Mouse (Mus musculus): ENCODE measurements around the gene Slc12a8. TPM values are rescaled to one million over a fixed set of nuclear protein-coding genes. Genes with fewer than 3 reads are reported as not detected.
A peak's percentile ranks its signal among the peaks of the same experiment; 100 is the strongest.

The Slc12a8 gene
- polyA plus RNA-seq, 1 experiment from 2014 or later: 0.83 TPM

DNA sequence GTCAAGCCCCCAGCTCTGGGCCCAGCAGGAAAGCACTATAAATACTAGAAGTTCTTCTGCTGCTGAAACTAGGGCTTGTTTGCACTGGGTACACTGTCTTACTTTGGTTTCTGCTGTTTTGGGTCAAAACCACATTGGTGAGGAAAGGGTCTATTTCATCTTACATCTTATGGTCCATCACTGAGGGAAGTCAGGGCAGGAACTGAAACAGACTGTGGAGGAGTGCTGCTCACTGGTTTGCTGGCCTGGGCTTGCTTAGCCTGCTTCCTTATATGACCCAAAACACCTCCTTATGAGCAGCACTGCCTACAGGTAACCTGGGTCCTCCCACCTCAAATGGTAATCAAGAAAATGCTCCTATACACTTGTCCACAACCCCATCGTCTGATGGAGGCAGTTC lies 176.4 kb downstream of the Slc12a8 start:
- H3K27me3 ChIP-seq (replicated peaks): no peaks in the 10 kb centered on the region
- H3K9me3 ChIP-seq: no peaks in the 10 kb centered on the region
- ATAC-seq (ENCODE audit: extremely low read depth, insufficient number of reproducible peaks, low FRiP score, low TSS enrichment): no peak
- 86% methylated on average over 1 of the region's 1 CpGs for WGBS
- no peak overlapping the region for H3K4me2 ChIP-seq
- peaks cover 93% of the 10 kb centered on the region for H3K4me1 ChIP-seq
- H3K27ac ChIP-seq (replicated peaks): no peak overlapping the region
- H3K36me3 ChIP-seq: peaks cover 25% of the 10 kb centered on the region
- no peak overlapping the region for H3K4me3 ChIP-seq
- no peak overlapping the region for H3K9ac ChIP-seq

DNA sequence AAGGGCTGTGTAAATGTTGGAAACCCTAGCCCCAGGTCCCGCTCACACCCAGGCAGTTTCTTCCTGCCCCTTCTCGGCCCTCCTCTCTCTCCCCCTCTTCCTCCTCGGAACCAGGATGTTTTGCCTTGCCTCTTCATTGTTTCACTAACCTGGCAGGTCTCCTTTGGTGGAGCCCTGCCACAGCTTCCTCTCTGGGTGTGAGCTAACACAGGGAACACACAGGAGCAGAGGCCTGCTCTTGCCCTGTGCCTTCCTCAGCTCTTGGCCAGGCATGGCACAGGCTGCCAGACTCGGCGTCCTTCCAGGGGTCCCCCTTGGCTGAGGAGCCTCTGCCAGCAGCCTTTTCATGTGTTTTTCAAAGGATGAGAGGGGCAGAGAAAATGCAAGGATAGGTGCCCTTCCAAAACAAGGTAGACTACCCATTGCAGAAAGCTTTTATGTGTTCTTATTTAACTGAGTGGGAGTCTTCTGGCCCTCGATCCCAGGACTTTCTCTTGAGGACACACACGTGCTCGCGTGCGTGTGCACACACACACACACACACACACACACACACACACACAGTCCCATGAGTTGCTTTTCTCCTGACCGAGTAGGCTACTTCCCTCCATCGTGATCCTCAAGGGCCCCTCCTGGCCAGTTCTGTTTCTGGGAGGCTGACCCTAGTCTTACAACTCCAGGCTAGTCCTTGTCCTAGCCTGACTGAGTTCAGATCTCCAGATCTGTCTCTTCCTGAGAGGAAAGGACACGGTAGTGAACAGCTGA lies 179.9 kb downstream of the Slc12a8 start:
- H3K27ac ChIP-seq (replicated peaks): peak overlapping the region; percentile 76
- H3K4me1 ChIP-seq: peaks cover 85% of the 10 kb centered on the region
- WGBS: 59% methylated on average over 13 of the region's 13 CpGs
- H3K36me3 ChIP-seq: peaks cover 27% of the 10 kb centered on the region
- no peak overlapping the region for H3K4me2 ChIP-seq
- H3K9ac ChIP-seq: peak overlapping the region; percentile 63
- H3K9me3 ChIP-seq: no peaks in the 10 kb centered on the region
- H3K27me3 ChIP-seq (replicated peaks): no peaks in the 10 kb centered on the region
- ATAC-seq (ENCODE audit: extremely low read depth, insufficient number of reproducible peaks, low FRiP score, low TSS enrichment): no peak
- H3K4me3 ChIP-seq: no peak overlapping the region

DNA sequence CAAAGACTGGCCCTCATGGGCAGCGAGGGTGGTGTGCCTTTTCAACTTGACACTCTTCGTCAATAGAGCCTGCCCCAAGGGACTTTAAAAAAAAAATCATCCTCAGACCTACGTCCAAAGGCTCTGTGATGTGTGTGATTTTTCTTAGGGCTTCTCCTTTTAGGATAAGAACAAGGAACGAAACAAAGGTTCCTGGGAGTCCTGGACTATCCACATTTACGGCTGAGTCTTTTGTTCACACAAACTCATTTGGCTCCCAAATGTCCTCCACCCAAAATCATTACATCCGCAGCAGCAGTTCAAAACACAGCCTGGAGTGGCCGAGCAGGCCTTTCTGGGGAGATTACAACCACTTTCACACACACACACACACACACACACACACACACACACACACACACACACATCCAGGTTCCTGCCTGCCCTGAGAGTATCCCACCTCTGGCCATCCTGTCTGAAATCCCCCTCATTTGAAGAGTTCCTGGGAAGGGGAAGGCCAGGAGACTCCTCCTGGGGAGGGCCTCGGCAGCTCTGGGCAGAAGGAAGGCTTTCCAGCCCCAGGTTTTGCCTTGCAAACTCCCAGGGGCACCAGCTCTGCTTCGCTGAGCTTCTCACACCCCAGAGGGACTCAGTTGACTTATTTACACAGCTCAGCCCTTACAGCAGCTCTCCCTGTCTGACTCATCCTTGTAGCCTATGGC lies 180.6 kb downstream of the Slc12a8 start:
- 55% methylated on average over 9 of the region's 9 CpGs for WGBS
- Histone ChIP-seq H3K36me3 (peaks cover 23% of the 10 kb centered on the region), H3K4me1 (peaks cover 82% of the 10 kb centered on the region), H3K9ac (peak overlapping the region; percentile 48; the same call in 1 of the 2 replicates), H3K27me3 (replicated peaks) (no peaks in the 10 kb centered on the region), H3K27ac (replicated peaks) (peak overlapping the region; percentile 76), H3K4me3 (no peak overlapping the region), H3K4me2 (no peak overlapping the region), H3K9me3 (no peaks in the 10 kb centered on the region)
- ATAC-seq (ENCODE audit: extremely low read depth, insufficient number of reproducible peaks, low FRiP score, low TSS enrichment): no peak

DNA sequence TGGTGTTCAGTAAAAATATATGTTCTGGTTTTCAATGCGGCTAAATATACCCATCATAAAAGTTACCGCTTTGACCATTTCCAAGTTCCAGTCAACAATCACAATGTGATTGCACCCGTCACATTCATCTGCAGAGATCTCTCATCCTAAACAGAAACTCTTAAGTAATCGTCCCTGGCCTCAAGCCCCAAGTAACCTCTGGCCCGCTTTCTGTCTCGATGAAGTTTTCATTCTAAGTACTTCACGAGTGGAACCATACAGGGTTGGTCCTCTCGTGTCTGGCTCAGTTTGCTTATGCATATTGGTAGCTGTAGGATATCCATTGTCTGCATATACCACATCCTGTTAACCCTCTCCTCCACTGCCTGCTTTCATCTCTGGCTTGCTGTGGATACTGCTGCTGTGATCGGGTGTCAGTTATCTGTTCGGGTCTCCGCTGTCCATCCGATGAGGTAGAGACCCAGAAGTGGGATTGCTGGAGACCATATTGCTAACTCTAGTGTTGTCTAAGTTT lies 181.2 kb downstream of the Slc12a8 start:
- Histone ChIP-seq H3K9ac (0 out of 2 replicates have a peak overlapping the region, but pooled peaks have one; percentile 48), H3K4me2 (no peak overlapping the region)

DNA sequence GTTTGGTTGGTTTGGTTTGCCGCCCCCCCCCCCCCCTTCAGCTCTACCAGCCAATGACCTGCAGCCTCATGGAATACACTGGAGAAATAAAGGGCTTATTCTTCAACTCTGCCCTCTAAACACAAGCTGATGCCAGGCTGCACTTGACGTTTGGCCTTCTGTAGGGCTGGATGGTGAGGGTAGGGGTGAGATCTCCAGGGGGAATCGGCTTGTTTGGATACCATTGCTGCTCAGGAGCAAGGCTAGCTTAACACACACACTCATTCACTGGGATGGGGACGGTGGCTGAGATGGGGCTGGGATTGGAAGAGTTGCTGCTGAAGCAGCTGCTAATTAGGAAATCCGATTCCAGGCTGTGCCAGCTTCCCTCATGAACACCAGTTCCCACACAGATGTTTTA lies 183.5 kb downstream of the Slc12a8 start:
- WGBS: 62% methylated on average over 5 of the region's 5 CpGs
- no peak overlapping the region for H3K27ac ChIP-seq (replicated peaks)
- H3K4me3 ChIP-seq: no peak overlapping the region
- no peaks in the 10 kb centered on the region for H3K27me3 ChIP-seq (replicated peaks)
- no peaks in the 10 kb centered on the region for H3K9me3 ChIP-seq
- peaks cover 81% of the 10 kb centered on the region for H3K4me1 ChIP-seq
- H3K9ac ChIP-seq: no peak overlapping the region
- no peak overlapping the region for H3K4me2 ChIP-seq
- peaks cover 8% of the 10 kb centered on the region for H3K36me3 ChIP-seq
- no peak for ATAC-seq (ENCODE audit: extremely low read depth, insufficient number of reproducible peaks, low FRiP score, low TSS enrichment)

More for the DNA sequence above, 181.2 kb downstream of the Slc12a8 start:
- Histone ChIP-seq H3K36me3 (peaks cover 17% of the 10 kb centered on the region), H3K27me3 (replicated peaks) (no peaks in the 10 kb centered on the region), H3K27ac (replicated peaks) (peak overlapping the region; percentile 76), H3K4me1 (peaks cover 81% of the 10 kb centered on the region), H3K9me3 (no peaks in the 10 kb centered on the region), H3K4me3 (no peak overlapping the region)
- ATAC-seq (ENCODE audit: extremely low read depth, insufficient number of reproducible peaks, low FRiP score, low TSS enrichment): no peak
- WGBS: 64% methylated on average over 12 of the region's 12 CpGs

DNA sequence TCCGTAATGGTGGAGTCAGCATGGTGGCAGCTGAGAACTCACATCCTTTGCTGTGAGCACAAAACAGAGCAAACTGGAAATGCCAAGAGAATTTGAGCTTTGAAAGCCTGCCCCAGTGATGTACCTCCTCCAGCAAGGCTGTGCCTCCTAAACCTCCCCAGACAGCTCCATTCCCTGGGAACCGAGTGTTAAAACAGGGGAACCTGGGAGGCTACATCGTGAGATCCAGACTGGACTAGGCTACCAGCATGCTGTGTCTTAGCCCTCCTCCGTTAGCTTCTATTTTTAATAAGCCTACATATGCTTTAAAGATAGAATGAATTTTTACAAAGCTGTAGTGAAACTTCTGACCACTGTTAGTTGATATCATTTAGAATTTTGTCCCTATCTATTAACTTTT lies 184.7 kb downstream of the Slc12a8 start:
- no peak for ATAC-seq (ENCODE audit: extremely low read depth, insufficient number of reproducible peaks, low FRiP score, low TSS enrichment)
- H3K4me1 ChIP-seq: peaks cover 75% of the 10 kb centered on the region

DNA sequence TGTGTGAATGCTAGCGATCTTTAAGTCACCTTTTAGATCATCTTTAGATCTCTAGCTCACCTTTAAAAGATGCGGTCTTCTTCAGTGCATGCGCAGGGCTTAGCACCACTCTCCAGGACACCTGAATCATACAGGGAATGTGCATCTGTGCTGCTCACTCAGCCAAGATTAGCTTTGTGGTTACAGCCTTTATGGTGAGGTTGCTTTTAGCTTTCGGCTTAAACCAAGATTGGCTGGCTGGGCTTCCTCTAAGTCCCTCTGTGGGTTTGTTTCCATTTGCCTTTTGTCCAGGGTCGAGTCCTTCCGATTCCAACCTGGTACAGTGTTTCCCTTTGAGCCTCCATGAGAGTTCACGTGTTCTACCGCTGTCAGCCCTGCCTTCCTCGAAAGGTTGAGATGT lies 187.2 kb downstream of the Slc12a8 start:
- Histone ChIP-seq H3K4me2 (peak overlapping the region; percentile 53; the same call in 1 of the 2 replicates), H3K9me3 (no peaks in the 10 kb centered on the region), H3K4me1 (peaks cover 70% of the 10 kb centered on the region), H3K36me3 (peaks cover 24% of the 10 kb centered on the region), H3K27ac (replicated peaks) (peak overlapping the region; percentile 87), H3K27me3 (replicated peaks) (no peaks in the 10 kb centered on the region), H3K4me3 (no peak overlapping the region), H3K9ac (peak overlapping the region; percentile 48; the same call in 1 of the 2 replicates)
- 57% methylated on average over 9 of the region's 9 CpGs for whole genome bisulfite sequencing
- no peak for ATAC-seq (ENCODE audit: extremely low read depth, insufficient number of reproducible peaks, low FRiP score, low TSS enrichment)

More for the DNA sequence above, 184.7 kb downstream of the Slc12a8 start:
- 73% methylated on average over 4 of the region's 4 CpGs for WGBS
- Histone ChIP-seq H3K4me3 (no peak overlapping the region), H3K27me3 (replicated peaks) (no peaks in the 10 kb centered on the region), H3K4me2 (no peak overlapping the region), H3K36me3 (peaks cover 14% of the 10 kb centered on the region), H3K27ac (replicated peaks) (no peak overlapping the region), H3K9me3 (no peaks in the 10 kb centered on the region), H3K9ac (no peak overlapping the region)

DNA sequence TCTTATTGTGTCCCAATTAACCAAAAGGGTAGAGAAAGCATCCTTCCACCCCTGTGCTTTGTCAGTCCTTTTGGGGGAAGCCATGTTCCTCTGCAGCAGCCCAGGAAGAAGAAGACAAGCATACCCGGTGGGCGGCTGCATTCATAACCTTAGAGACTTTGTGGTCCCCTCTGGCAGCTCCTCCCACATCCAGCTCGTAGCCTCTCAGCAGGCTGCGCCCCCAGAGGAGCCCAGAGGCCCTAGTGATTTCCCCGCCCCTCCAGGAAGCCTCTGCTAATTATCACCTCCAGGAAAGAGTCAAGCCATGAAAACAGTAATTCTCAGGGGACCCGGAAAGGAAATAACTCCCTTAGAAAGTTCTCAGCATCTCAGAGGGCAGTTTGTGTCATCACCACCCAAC lies 188.1 kb downstream of the Slc12a8 start:
- Histone ChIP-seq H3K27me3 (replicated peaks) (no peaks in the 10 kb centered on the region), H3K4me2 (peak overlapping the region; percentile 53), H3K36me3 (peaks cover 26% of the 10 kb centered on the region), H3K4me3 (0 out of 2 replicates have a peak overlapping the region, but pooled peaks have one; percentile 14), H3K9ac (peak overlapping the region; percentile 48), H3K9me3 (no peaks in the 10 kb centered on the region), H3K4me1 (peaks cover 79% of the 10 kb centered on the region), H3K27ac (replicated peaks) (peak overlapping the region; percentile 87)
- 8% methylated on average over 6 of the region's 6 CpGs for WGBS
- no peak for ATAC-seq (ENCODE audit: extremely low read depth, insufficient number of reproducible peaks, low FRiP score, low TSS enrichment)

DNA sequence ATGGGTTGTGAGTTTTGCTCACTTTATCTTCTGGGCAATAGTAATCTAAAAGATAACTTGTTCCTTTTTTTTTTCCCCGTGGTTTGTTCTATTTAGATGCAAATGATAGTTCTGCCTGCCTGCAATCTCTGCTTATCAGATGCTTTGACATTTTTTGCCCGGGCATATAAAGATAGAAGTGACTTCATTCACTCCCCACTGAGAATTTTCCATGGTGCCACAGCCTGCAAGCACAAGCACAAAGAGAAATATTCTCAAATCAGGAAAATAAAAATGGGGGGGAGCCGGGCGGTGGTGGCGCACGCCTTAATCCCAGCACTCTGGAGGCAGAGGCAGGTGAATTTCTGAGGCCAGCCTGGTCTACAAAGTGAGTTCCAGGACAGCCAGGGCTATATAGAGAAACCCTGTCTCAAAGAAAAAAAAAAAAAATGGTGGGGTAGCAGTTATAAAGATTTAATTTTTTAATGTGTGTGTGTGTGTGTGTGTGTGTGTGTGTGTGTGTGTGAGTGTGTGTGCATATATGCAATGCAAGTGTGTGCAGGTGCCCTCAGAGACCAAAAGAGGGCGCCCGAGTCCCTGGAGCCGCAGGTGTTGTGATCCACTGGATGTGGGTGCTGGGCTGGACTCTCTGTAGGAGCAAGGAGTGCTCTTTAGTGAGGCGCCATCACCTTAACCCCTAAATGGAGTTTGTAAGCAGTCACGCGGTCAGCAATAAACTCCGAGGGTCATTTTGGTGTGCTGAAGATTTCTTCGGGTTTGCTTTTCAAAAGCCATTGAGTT lies 189.2 kb downstream of the Slc12a8 start:
- Histone ChIP-seq H3K27me3 (replicated peaks) (no peaks in the 10 kb centered on the region), H3K9ac (no peak overlapping the region), H3K4me1 (peaks cover 79% of the 10 kb centered on the region), H3K27ac (replicated peaks) (no peak overlapping the region), H3K4me2 (no peak overlapping the region), H3K36me3 (peaks cover 33% of the 10 kb centered on the region), H3K9me3 (no peaks in the 10 kb centered on the region), H3K4me3 (no peak overlapping the region)
- 85% methylated on average over 14 of the region's 14 CpGs for WGBS
- ATAC-seq (ENCODE audit: extremely low read depth, insufficient number of reproducible peaks, low FRiP score, low TSS enrichment): no peak

DNA sequence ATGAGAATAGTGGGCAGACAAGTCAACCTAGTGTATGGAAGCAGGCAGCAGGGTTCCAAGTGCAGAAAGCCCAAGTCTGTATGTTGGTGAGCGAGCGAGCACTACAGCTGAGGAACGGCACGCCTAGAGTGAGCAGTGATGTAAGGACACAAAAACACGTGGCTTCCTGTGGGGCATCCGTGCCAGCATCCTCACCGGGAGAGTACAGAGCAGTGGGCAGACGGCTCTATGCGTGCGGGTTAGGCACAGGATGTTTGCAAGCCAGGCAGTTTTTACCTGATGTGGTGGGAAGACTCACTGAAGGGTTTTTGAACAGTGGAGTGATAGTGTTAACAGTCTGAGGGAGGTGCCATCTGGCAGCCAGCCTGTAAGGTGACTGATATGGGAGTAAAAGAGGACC lies 190.9 kb downstream of the Slc12a8 start:
- no peak for ATAC-seq (ENCODE audit: extremely low read depth, insufficient number of reproducible peaks, low FRiP score, low TSS enrichment)
- WGBS: 86% methylated on average over 10 of the region's 10 CpGs

More for the DNA sequence above, 190.9 kb downstream of the Slc12a8 start:
- peaks cover 83% of the 10 kb centered on the region for H3K4me1 ChIP-seq
- no peaks in the 10 kb centered on the region for H3K9me3 ChIP-seq
- no peak overlapping the region for H3K4me2 ChIP-seq
- peaks cover 48% of the 10 kb centered on the region for H3K36me3 ChIP-seq
- no peak overlapping the region for H3K4me3 ChIP-seq
- no peak overlapping the region for H3K9ac ChIP-seq
- H3K27ac ChIP-seq (replicated peaks): no peak overlapping the region
- no peaks in the 10 kb centered on the region for H3K27me3 ChIP-seq (replicated peaks)

All from heart, embryonic 13.5 days (tissue).